Comparison of ENCODE assay signal across 15 mouse cellular contexts in the genomic region with DNA sequence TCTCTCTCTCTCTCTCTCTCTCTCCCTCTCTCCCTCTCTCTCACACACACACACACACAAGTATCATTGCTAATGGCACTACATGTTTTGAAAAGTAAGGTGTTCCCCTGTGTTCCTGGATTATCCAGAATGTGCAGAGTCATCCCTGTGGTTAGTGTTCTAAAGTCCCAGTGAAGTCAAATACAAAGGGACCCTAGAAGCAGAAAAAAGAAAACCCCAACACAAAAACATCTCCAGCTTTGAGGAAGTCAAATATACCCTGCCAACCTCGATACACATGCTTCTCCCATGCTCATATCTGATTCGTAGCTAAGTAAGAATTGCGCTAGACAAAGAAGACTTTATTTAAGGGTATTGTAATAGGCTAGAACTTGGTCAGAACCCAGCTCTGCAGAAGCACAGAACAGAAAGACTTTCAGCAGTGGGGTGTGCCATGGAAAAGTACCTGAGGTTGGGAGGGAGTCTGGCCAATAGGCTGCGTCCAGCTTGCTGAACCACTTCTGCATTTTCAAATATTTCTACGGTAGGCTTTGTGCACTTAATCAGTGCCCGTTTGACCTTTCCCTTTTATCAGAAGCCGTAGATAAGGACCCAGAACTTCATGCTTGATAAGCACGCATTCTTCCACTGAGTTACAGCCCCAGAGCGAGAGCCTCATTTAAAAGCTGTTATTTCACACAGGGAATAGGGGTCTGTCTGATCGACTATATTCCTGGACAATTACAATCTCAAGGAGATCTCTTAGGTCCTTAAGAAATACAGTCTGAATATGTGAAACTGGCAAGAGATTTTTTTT. TPM values are rescaled to one million over a fixed set of nuclear protein-coding genes. Genes with fewer than 3 reads are reported as not detected.
DNase-seq lines count a peak whose midpoint lies in the region; ATAC-seq lines count a peak whose summit lies in the region.
"Had no signal": no experiment of that assay in that cellular context is flagged by ENCODE, and none has a peak within 500 bp of the region (broad histone marks: within the 10 kb centered on the region; RNA-seq: fewer than 3 reads in every experiment).

No protein-coding gene starts in this region.

- H3K4me2 ChIP-seq in liver, embryonic 11.5 days: peak overlapping the region; percentile 0; the same call in 1 of the 2 replicates
- no peak overlapping the region for H3K4me2 ChIP-seq in liver, embryonic 12.5 days
- H3K4me2 ChIP-seq in intestine, embryonic 16.5 days (ENCODE audit: low read depth, low read length): peak overlapping the region; percentile 29; the same call in 1 of the 2 replicates
- no peak overlapping the region for H3K4me2 ChIP-seq in midbrain, embryonic 16.5 days (ENCODE audit: low read length)
- H3K4me2 ChIP-seq: hindbrain, embryonic 15.5 days; neural tube, embryonic 13.5 days had no signal

- H3K9me3 ChIP-seq in liver, embryonic 11.5 days (ENCODE audit: control insufficient read depth, low read length): no peaks in the 10 kb centered on the region
- no peaks in the 10 kb centered on the region for H3K9me3 ChIP-seq in liver, embryonic 12.5 days (replicated peaks)
- H3K9me3 ChIP-seq in intestine, embryonic 16.5 days (ENCODE audit: control insufficient read depth, low read length): no peaks in the 10 kb centered on the region
- H3K9me3 ChIP-seq in midbrain, embryonic 16.5 days (replicated peaks; ENCODE audit: control insufficient read depth, low read length, poor library complexity, severe bottlenecking): no peaks in the 10 kb centered on the region
- H3K9me3 ChIP-seq: hindbrain, embryonic 15.5 days; neural tube, embryonic 13.5 days had no signal

- H3K4me1 ChIP-seq in liver, embryonic 11.5 days (replicated peaks; ENCODE audit: control insufficient read depth, insufficient read depth, low read length): no peaks in the 10 kb centered on the region
- peaks cover 15% of the 10 kb centered on the region for H3K4me1 ChIP-seq in liver, embryonic 12.5 days
- H3K4me1 ChIP-seq in intestine, embryonic 16.5 days (ENCODE audit: control insufficient read depth, insufficient read depth, low read length): no peaks in the 10 kb centered on the region; the same call in 1 of the 2 replicates
- H3K4me1 ChIP-seq in midbrain, embryonic 16.5 days (ENCODE audit: control insufficient read depth, insufficient read depth, low read length): no peaks in the 10 kb centered on the region
- H3K4me1 ChIP-seq: hindbrain, embryonic 15.5 days; neural tube, embryonic 13.5 days had no signal

- no peak for ATAC-seq in liver, embryonic 11.5 days (replicated peaks; ENCODE audit: low FRiP score)
- ATAC-seq in liver, embryonic 12.5 days: no peak; the same call in 1 of the 2 replicates
- ATAC-seq in intestine, embryonic 16.5 days: peak; percentile 70
- no peak for ATAC-seq in midbrain, embryonic 16.5 days

- H3K9ac ChIP-seq in liver, embryonic 11.5 days (ENCODE audit: low read depth, low read length): no peak overlapping the region
- H3K9ac ChIP-seq in liver, embryonic 12.5 days: no peak overlapping the region
- H3K9ac ChIP-seq in intestine, embryonic 16.5 days (ENCODE audit: low read depth, low read length): no peak overlapping the region
- H3K9ac ChIP-seq in midbrain, embryonic 16.5 days (ENCODE audit: low read depth, low read length): no peak overlapping the region
- H3K9ac ChIP-seq: hindbrain, embryonic 15.5 days; neural tube, embryonic 13.5 days had no signal

- H3K36me3 ChIP-seq in liver, embryonic 11.5 days (ENCODE audit: control insufficient read depth, insufficient read depth, low read length): no peaks in the 10 kb centered on the region
- H3K36me3 ChIP-seq in liver, embryonic 12.5 days: no peaks in the 10 kb centered on the region
- no peaks in the 10 kb centered on the region for H3K36me3 ChIP-seq in intestine, embryonic 16.5 days (ENCODE audit: control insufficient read depth, insufficient read depth, low read length)
- H3K36me3 ChIP-seq in midbrain, embryonic 16.5 days (ENCODE audit: control insufficient read depth, insufficient read depth, low read length): no peaks in the 10 kb centered on the region
- H3K36me3 ChIP-seq: hindbrain, embryonic 15.5 days; neural tube, embryonic 13.5 days had no signal

- WGBS in liver, embryonic 11.5 days: 21% methylated on average over 10 of the region's 10 CpGs
- WGBS in liver, embryonic 12.5 days (ENCODE audit: insufficient replicate concordance): 14% methylated on average over 10 of the region's 10 CpGs
- 49% methylated on average over 10 of the region's 10 CpGs for WGBS in intestine, embryonic 16.5 days
- WGBS in midbrain, embryonic 16.5 days: 76% methylated on average over 10 of the region's 10 CpGs

- H3K27ac ChIP-seq in liver, embryonic 11.5 days (ENCODE audit: low read depth, low read length): no peak overlapping the region
- H3K27ac ChIP-seq in liver, embryonic 12.5 days: no peak overlapping the region
- H3K27ac ChIP-seq in intestine, embryonic 16.5 days (ENCODE audit: low read length): peak overlapping the region; percentile 26; the same call in 1 of the 2 replicates
- H3K27ac ChIP-seq in midbrain, embryonic 16.5 days (ENCODE audit: low read length): no peak overlapping the region
- H3K27ac ChIP-seq: hindbrain, embryonic 15.5 days; kidney, postnatal 0 days; neural tube, embryonic 13.5 days had no signal

- DNase-seq in liver, embryonic 11.5 days (ENCODE audit: low spot score): no peak
- peak; percentile 55 for DNase-seq in lung, postnatal 36 days
- no peak for DNase-seq in B cell, adult 2 months
- no peak for DNase-seq in embryo, embryonic 11 days
- DNase-seq: adrenal gland, postnatal 36 days; cerebellum, adult 11 months; gastrocnemius, postnatal 10 days; midbrain, embryonic 14.5 days; thymus, postnatal 14 days had no signal

- H3K4me3 ChIP-seq in liver, embryonic 11.5 days (ENCODE audit: low read depth, low read length): no peak overlapping the region
- no peak overlapping the region for H3K4me3 ChIP-seq in liver, embryonic 12.5 days
- no peak overlapping the region for H3K4me3 ChIP-seq in intestine, embryonic 16.5 days (ENCODE audit: low read length)
- H3K4me3 ChIP-seq in midbrain, embryonic 16.5 days (ENCODE audit: low read depth, low read length): no peak overlapping the region
- H3K4me3 ChIP-seq: hindbrain, embryonic 15.5 days; neural tube, embryonic 13.5 days had no signal

- no peaks in the 10 kb centered on the region for H3K27me3 ChIP-seq in liver, embryonic 11.5 days (replicated peaks; ENCODE audit: control insufficient read depth, insufficient read depth, low read length)
- H3K27me3 ChIP-seq in liver, embryonic 12.5 days (replicated peaks): no peaks in the 10 kb centered on the region
- no peaks in the 10 kb centered on the region for H3K27me3 ChIP-seq in intestine, embryonic 16.5 days (replicated peaks; ENCODE audit: control insufficient read depth, insufficient read depth, low read length)
- no peaks in the 10 kb centered on the region for H3K27me3 ChIP-seq in midbrain, embryonic 16.5 days (ENCODE audit: control insufficient read depth, insufficient read depth, low read depth, low read length)
- H3K27me3 ChIP-seq: hindbrain, embryonic 15.5 days; neural tube, embryonic 13.5 days had no signal

RNA-seq across cellular contexts. Expression of gene 9130008F23Rik, which starts 11.2 kb away (rescaled TPM):
- polyA plus RNA-seq in liver, embryonic 11.5 days (2014; fragmentation: Nextera tagmentation; extraction: Ambion mirVana): 0.88 and 1.3 TPM in 2 replicates
- 0.71 and 0.75 TPM in 2 replicates for polyA plus RNA-seq in liver, embryonic 12.5 days (2016; fragmentation: Nextera tagmentation; extraction: Ambion mirVana)
- polyA plus RNA-seq in intestine, embryonic 16.5 days (2015; fragmentation: Nextera tagmentation; extraction: Ambion mirVana): 5.8 and 7.8 TPM in 2 replicates
- 0.37 and 1.1 TPM in 2 replicates for polyA plus RNA-seq in midbrain, embryonic 16.5 days (2015; fragmentation: Nextera tagmentation; extraction: Ambion mirVana)

RNA-seq across cellular contexts. Expression of gene Glyatl3, which starts 45.0 kb away (rescaled TPM):
- polyA plus RNA-seq in liver, embryonic 11.5 days (2014; fragmentation: Nextera tagmentation; extraction: Ambion mirVana): not detected in 2 replicates
- not detected in 2 replicates for polyA plus RNA-seq in liver, embryonic 12.5 days (2016; fragmentation: Nextera tagmentation; extraction: Ambion mirVana)
- not detected in 2 replicates for polyA plus RNA-seq in intestine, embryonic 16.5 days (2015; fragmentation: Nextera tagmentation; extraction: Ambion mirVana)
- not detected in 2 replicates for polyA plus RNA-seq in midbrain, embryonic 16.5 days (2015; fragmentation: Nextera tagmentation; extraction: Ambion mirVana)
- polyA plus RNA-seq: hindbrain, embryonic 15.5 days; kidney, postnatal 0 days; midbrain, embryonic 14.5 days; neural tube, embryonic 13.5 days had no signal

RNA-seq across cellular contexts. Expression of gene Rhag, which starts 58.2 kb away (rescaled TPM):
- 164 and 181 TPM in 2 replicates for polyA plus RNA-seq in liver, embryonic 11.5 days (2014; fragmentation: Nextera tagmentation; extraction: Ambion mirVana)
- 216 and 219 TPM in 2 replicates for polyA plus RNA-seq in liver, embryonic 12.5 days (2016; fragmentation: Nextera tagmentation; extraction: Ambion mirVana)
- 1.9 and 4.3 TPM in 2 replicates for polyA plus RNA-seq in intestine, embryonic 16.5 days (2015; fragmentation: Nextera tagmentation; extraction: Ambion mirVana)
- 0.15 and 0.17 TPM in 2 replicates for polyA plus RNA-seq in midbrain, embryonic 16.5 days (2015; fragmentation: Nextera tagmentation; extraction: Ambion mirVana)

Comparison
In these comparisons a context has a peak if more than half of its experiments do, and no peak if none do; other contexts are left out.
1. H3K4me2 ChIP-seq: peak in liver, embryonic 11.5 days (single experiment) and intestine, embryonic 16.5 days (single experiment); none in liver, embryonic 12.5 days (single experiment) and midbrain, embryonic 16.5 days (single experiment).
2. RNA of gene Rhag, which starts 58.2 kb away (polyA plus RNA-seq): 216 to 219 TPM in liver, embryonic 12.5 days and 164 to 181 TPM in liver, embryonic 11.5 days; 1.9 to 4.3 TPM in intestine, embryonic 16.5 days and 0.15 to 0.17 TPM in midbrain, embryonic 16.5 days; every median in the first group is over 10 times any median in the second.